8 mouse cellular contexts compared by ENCODE assay signal in genomic region chr12:36155141-36155641, GRCm38 (mm10). TPM values are rescaled to one million over a fixed set of nuclear protein-coding genes. Genes with fewer than 3 reads are reported as not detected.
DNase-seq lines count a peak whose midpoint lies in the region; ATAC-seq and TF ChIP-seq lines count a peak whose summit lies in the region.

No protein-coding gene starts in this region.

- H3K36me3 ChIP-seq in G1E (replicated peaks) (peaks cover 29% of the 10 kb centered on the region), macrophage (ENCODE audit: inconsistent target) (no peaks in the 10 kb centered on the region)
- H3K36me3 ChIP-seq in embryonic facial prominence, embryonic 12.5 days: no peaks in the 10 kb centered on the region
- no peaks in the 10 kb centered on the region for H3K36me3 ChIP-seq in hindbrain, embryonic 12.5 days
- H3K36me3 ChIP-seq in splenic B cell, adult 2 months (ENCODE audit: control insufficient read depth, insufficient read depth, low read length, poor library complexity, severe bottlenecking): no peaks in the 10 kb centered on the region

- TF ChIP-seq CTCF in G1E (IDR thresholded peaks at IDR 0.05; ENCODE audit: low read depth, low read length): no peak
- TF ChIP-seq CTCF in left cerebral cortex, adult 2 months (IDR thresholded peaks at IDR 0.05): no peak

- peak; percentile 23 for DNase-seq in adrenal gland, postnatal 10 days
- no peak for DNase-seq in adrenal gland, postnatal 25 days
- DNase-seq in G1E (ENCODE audit: low spot score): no peak
- peak; percentile 29 to 30 for DNase-seq in left cerebral cortex, adult 2 months (ENCODE audit: extremely low spot score in 1 of 2, low spot score in 2 of 2)
- peak; percentile 29 for DNase-seq in splenic B cell, adult 2 months (ENCODE audit: low read depth, low spot score)

- 12% methylated on average over 8 of the region's 8 CpGs for WGBS in embryonic facial prominence, embryonic 12.5 days
- WGBS in hindbrain, embryonic 12.5 days: 12% methylated on average over 8 of the region's 8 CpGs
- 15% methylated on average over 8 of the region's 8 CpGs for WGBS in macrophage (ENCODE audit: missing documents)

- no peaks in the 10 kb centered on the region for H3K9me3 ChIP-seq in G1E (replicated peaks)
- no peaks in the 10 kb centered on the region for H3K9me3 ChIP-seq in embryonic facial prominence, embryonic 12.5 days
- H3K9me3 ChIP-seq in hindbrain, embryonic 12.5 days (replicated peaks): no peaks in the 10 kb centered on the region

- ATAC-seq in G1E (ENCODE audit: extremely low read depth, insufficient number of reproducible peaks, low FRiP score, poor library complexity, severe bottlenecking): no peak
- no peak for ATAC-seq in embryonic facial prominence, embryonic 12.5 days (ENCODE audit: insufficient number of reproducible peaks, insufficient read depth, low FRiP score, low TSS enrichment)
- ATAC-seq in hindbrain, embryonic 12.5 days (ENCODE audit: low FRiP score): no peak

- H3K27ac ChIP-seq in embryonic facial prominence, embryonic 12.5 days: no peak overlapping the region
- H3K27ac ChIP-seq in hindbrain, embryonic 12.5 days: no peak overlapping the region
- peak overlapping the region; percentile 89 for H3K27ac ChIP-seq in left cerebral cortex, adult 2 months
- H3K27ac ChIP-seq in macrophage: no peak overlapping the region

- H3K4me1 ChIP-seq in G1E (ENCODE audit: insufficient read depth, low read depth, low read length): peaks cover 57% of the 10 kb centered on the region
- peaks cover 19% of the 10 kb centered on the region; the same call in 1 of the 2 replicates for H3K4me1 ChIP-seq in embryonic facial prominence, embryonic 12.5 days
- H3K4me1 ChIP-seq in hindbrain, embryonic 12.5 days: peaks cover 22% of the 10 kb centered on the region

- H3K4me3 ChIP-seq in G1E (ENCODE audit: low read depth, low read length) (peak overlapping the region; percentile 97), macrophage (ENCODE audit: inconsistent target) (peak overlapping the region; percentile 95)
- H3K4me3 ChIP-seq in embryonic facial prominence, embryonic 12.5 days: peak overlapping the region; percentile 93
- H3K4me3 ChIP-seq in hindbrain, embryonic 12.5 days: peak overlapping the region; percentile 91
- H3K4me3 ChIP-seq in left cerebral cortex, adult 2 months: peak overlapping the region; percentile 95

- peak overlapping the region; percentile 77 for H3K4me2 ChIP-seq in embryonic facial prominence, embryonic 12.5 days (replicated peaks)
- H3K4me2 ChIP-seq in hindbrain, embryonic 12.5 days (replicated peaks): peak overlapping the region; percentile 70

- intact Hi-C loops in left cerebral cortex, adult 2 months (cut with DNase I): loop anchor here (5.0 kb wide), 1 partner anchor 258 kb away; no protein-coding TSS in a partner anchor

- no peaks in the 10 kb centered on the region for H3K27me3 ChIP-seq in G1E (ENCODE audit: insufficient read depth, low read length)
- no peaks in the 10 kb centered on the region for H3K27me3 ChIP-seq in embryonic facial prominence, embryonic 12.5 days
- H3K27me3 ChIP-seq in hindbrain, embryonic 12.5 days: no peaks in the 10 kb centered on the region
- no peaks in the 10 kb centered on the region for H3K27me3 ChIP-seq in splenic B cell, adult 2 months (ENCODE audit: control insufficient read depth, insufficient read depth, low read length, poor library complexity, severe bottlenecking)

- H3K79me2 ChIP-seq in macrophage (ENCODE audit: inconsistent target): peaks cover 22% of the 10 kb centered on the region

- peak overlapping the region; percentile 84 for H3K9ac ChIP-seq in embryonic facial prominence, embryonic 12.5 days
- H3K9ac ChIP-seq in hindbrain, embryonic 12.5 days: peak overlapping the region; percentile 91

RNA-seq across cellular contexts. Expression of gene Ankmy2, which starts 1.7 kb away (rescaled TPM):
- total RNA-seq in adrenal gland, postnatal 10 days (2021): 10 to 100 TPM; 28.6 to 34.7 TPM
- total RNA-seq in adrenal gland, postnatal 25 days (2021): 33.2 and 50.7 TPM in 2 replicates
- total RNA-seq in G1E (2014; fragmentation: Nextera tagmentation) (41.8 and 49.1 TPM in 2 replicates), G1E (2017) (44.1 and 49.6 TPM in 2 replicates)
- polyA plus RNA-seq in G1E (2012) (2.5 and 2.7 TPM in 2 replicates), macrophage (2018) (10.6 to 18.2 TPM (median 16.7 TPM) in 3 replicates)
- polyA plus RNA-seq in embryonic facial prominence, embryonic 12.5 days (2016; fragmentation: Nextera tagmentation; extraction: Ambion mirVana): 32.7 and 34.9 TPM in 2 replicates
- polyA plus RNA-seq in hindbrain, embryonic 12.5 days (2016; fragmentation: Nextera tagmentation; extraction: Ambion mirVana): 34.5 and 38.4 TPM in 2 replicates
- total RNA-seq in left cerebral cortex, adult 2 months (2021): 10 to 100 TPM; 51.9 to 53.7 TPM
- 10 to 100 TPM in 19 of 26 experiments, 1 to 10 TPM in 7; 2.6 to 39.6 (median 20.7) TPM for total RNA-seq in macrophage (2018; cell fraction: chromatin; rRNA removed)
- 10 to 100 TPM in 19 of 26 experiments, 1 to 10 TPM in 7; 4.0 to 16.6 (median 13.3) TPM for total RNA-seq in macrophage (2018; cell fraction: cytosol; rRNA removed)
- total RNA-seq in macrophage (2018; cell fraction: nucleus; rRNA removed): 10 to 100 TPM in 15 of 26 experiments, 1 to 10 TPM in 11; 3.3 to 35.6 (median 11.2) TPM

RNA-seq across cellular contexts. Expression of gene Bzw2, which starts 2.7 kb away (rescaled TPM):
- total RNA-seq in adrenal gland, postnatal 10 days (2021): 10 to 100 TPM; 40.2 to 67.5 TPM
- total RNA-seq in adrenal gland, postnatal 25 days (2021): 23.9 and 27.7 TPM in 2 replicates
- 134 and 138 TPM in 2 replicates for total RNA-seq in G1E (2014; fragmentation: Nextera tagmentation)
- 129 and 140 TPM in 2 replicates for total RNA-seq in G1E (2017)
- polyA plus RNA-seq in G1E (2012): 17.6 and 23.8 TPM in 2 replicates
- 255 and 278 TPM in 2 replicates for polyA plus RNA-seq in embryonic facial prominence, embryonic 12.5 days (2016; fragmentation: Nextera tagmentation; extraction: Ambion mirVana)
- 314 and 322 TPM in 2 replicates for polyA plus RNA-seq in hindbrain, embryonic 12.5 days (2016; fragmentation: Nextera tagmentation; extraction: Ambion mirVana)
- total RNA-seq in left cerebral cortex, adult 2 months (2021): 10 to 100 TPM; 45.3 to 47.2 TPM
- total RNA-seq in macrophage (2018; cell fraction: chromatin; rRNA removed): 10 to 100 TPM in 18 of 26 experiments, 1 to 10 TPM in 8; 4.3 to 89.4 (median 13.7) TPM
- 10 to 100 TPM in 7 of 26 experiments, 1 to 10 TPM in 19; 2.6 to 12.9 (median 8.1) TPM for total RNA-seq in macrophage (2018; cell fraction: cytosol; rRNA removed)
- total RNA-seq in macrophage (2018; cell fraction: nucleus; rRNA removed): 10 to 100 TPM in 10 of 26 experiments, 1 to 10 TPM in 16; 2.6 to 88.1 (median 8.6) TPM
- 8.0 to 29.1 TPM (median 14.2 TPM) in 3 replicates for polyA plus RNA-seq in macrophage (2018)

Comparison
In these comparisons a context has a peak if more than half of its experiments do, and no peak if none do; other contexts are left out.
1. DNase-seq: peak in adrenal gland, postnatal 10 days (single experiment), left cerebral cortex, adult 2 months (2 of 2) and splenic B cell, adult 2 months (single experiment); none in adrenal gland, postnatal 25 days (single experiment) and G1E (single experiment).
2. Peak in every context shown above with its lines, with median percentiles within 50 percentile points of each other: H3K4me3 ChIP-seq.